Mouse (Mus musculus) layer of hippocampus, adult 11-12 months (tissue): ENCODE measurements around the gene Exoc3l.

Source experiments
- DNase-seq: peaks from one replicate; pipeline ENCODE4 v3.0.0; 2022; ENCODE audit warnings: low spot score

The Exoc3l gene

GRCm38 (mm10) chr8:105295895-105296573, at the start of gene Exoc3l:
Exoc3l (minus strand) TSS chr8:105296101.
- DNase-seq = no peak

DNA sequence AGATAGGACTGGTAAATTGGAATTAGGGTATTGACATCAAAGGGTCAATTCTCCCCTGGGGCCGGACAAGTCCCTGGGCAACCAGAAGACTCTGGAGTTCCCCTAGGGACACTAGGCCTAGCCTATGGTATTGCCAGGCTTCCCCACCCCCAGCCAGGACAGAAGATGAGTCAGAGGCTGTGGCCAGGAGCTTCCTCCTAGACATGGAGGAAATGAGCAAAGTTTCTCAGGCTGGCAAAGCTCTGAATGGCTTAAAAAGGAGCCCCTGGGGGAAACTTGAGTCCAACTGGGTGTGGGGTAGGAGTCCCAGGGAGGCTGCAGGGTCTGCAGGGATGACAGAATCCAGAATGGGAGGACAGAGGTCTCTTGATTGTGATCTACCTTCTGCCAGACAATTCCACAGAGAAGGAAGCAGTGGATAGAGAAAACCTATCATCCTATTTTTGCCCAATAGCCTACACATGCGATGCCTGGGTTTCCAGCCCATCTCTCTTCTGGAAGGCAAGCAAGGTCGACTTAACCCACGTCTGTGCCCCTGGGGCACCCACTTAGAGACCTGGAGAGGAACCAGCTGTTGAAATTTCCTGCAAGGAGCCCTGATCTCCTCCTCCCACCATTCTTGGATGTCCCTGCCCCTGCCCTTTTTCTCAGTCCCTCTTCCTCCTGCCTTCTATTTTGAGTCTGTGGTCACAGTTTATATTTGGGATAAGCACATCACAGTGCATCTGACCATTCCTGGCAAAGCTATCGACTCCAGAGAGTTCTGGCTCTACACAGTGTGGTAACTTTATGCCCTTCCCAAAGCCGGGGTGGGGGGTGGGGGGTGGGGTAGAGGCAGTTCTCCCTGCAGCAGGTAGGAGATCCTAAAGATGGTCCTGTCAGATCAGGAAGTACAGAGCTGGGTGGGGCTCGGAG, 49.4 kb upstream of the Exoc3l start:
- no peak for DNase-seq

GRCm38 (mm10) chr8:105343791-105344574, 48.1 kb upstream of the Exoc3l start:
- DNase-seq = no peak

GRCm38 (mm10) chr8:105342768-105343167, 46.9 kb upstream of the Exoc3l start:
- no peak for DNase-seq

- no peak for DNase-seq
Observed at GRCm38 (mm10) chr8:105341399-105341798, 45.5 kb upstream of the Exoc3l start.

DNA sequence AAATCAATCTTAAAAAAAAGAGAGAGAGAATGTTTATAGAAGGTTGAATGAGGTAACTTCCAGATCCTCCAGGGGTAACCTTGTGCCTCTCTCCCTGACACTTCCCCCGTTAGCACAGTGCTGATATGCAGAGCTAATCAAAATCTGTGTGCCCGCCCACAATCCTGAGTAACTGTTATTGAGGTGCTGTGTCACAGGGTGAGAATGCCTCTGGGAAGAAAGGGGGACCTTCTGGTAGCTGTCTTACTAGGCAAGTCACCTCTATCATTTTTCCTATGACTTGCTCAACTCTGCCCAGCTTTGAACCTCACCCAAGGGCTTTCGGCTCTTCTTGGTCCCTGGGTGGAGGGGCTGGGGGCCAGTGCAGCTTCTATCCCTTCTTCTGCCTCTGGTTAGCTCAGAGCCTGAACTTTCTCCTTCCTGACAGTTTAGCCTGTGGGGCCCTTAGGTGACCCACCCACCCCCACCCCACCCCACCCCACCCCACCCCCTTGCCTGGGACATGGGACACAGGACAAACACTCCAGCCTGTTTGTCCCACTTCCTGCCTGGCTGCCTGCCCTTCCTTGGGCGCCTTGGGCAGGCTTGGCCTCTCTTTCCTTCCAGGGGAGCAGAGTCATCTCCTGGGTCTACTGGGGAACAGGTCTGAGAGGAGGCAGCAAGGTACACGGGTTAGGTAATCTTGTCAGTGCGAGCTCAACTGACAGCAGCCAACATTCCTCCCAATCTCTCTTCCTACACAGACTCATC, 44.2 kb upstream of the Exoc3l start:
- DNase-seq = no peak

DNA sequence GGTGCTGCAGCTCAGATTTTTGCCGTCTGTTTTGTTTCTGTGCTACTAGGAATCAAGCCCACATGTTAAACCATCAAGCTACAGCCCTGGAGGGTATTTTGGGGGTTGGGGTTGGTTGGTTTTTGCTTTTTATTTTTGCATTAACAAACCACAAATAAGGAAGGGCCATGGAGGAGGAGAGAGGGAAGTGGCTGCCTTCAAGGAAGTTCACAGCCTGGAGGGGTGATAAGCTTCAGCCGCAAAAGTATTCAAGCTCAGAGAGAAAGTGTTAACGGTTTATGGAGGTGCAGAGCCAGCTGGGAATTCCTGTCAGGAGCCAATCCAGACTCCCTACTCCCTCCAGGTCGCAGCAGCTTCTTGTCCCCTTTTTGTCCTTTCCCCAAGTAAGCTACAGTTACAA, 43.1 kb upstream of the Exoc3l start:
- no peak for DNase-seq

DNA sequence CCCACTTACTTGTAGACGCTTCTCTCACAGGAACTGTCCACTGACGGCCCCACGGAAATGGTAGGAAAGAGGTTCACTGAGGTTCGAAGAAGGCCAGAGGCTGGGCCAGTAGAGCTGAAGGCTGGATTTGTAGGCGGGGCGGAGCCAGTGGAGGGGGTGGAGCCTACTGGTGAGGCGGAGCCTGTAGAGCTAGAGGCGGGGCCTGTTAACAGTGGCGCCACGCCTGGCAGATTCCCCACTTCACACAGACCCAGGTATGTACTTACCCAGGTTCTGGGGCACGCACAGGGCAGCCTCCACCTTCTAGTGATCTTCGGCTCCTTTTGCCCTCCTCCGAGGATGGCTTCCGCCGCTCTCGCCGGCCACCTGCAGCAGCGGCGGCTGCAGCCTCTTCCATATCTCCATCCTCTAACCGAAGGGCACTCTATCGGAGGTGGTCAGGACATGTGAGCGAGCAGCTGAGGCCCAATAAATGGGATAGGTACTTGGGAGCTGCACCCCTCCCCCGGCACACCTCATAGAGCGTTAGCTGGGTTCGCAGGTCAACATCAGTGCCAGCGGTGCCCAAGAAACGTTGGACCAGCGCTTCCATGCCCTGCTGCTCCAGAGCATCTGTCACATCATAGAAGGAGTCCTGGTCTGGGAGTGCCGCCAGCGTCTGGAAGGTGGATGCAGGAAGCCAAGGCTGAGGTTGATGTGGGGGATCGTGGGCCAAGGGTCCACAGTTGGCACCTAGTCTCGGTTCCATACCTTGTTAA, 40.7 kb upstream of the Exoc3l start:
- no peak for DNase-seq

DNA sequence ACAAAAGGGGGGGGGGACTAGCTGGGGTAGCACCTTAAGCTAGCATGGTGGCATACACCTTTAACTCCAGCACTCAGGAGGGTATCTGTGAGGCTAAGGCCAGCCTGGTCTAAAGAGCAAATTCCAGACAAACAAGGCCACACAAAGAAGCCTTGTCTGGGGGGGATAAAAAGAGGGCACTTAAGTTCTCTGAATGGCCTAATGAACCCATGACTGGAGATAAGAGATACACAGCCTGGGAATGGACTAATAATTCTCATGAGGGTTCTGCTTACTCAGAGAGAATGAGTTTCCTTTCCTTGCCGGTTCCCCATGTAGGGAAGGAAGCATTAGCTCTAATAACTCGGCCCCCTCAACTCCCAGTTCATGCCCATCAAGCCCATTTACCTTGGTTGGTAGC, 36.6 kb upstream of the Exoc3l start:
- DNase-seq = no peak

- no peak for DNase-seq
Observed at GRCm38 (mm10) chr8:105331931-105332330, 36.0 kb upstream of the Exoc3l start.

DNA sequence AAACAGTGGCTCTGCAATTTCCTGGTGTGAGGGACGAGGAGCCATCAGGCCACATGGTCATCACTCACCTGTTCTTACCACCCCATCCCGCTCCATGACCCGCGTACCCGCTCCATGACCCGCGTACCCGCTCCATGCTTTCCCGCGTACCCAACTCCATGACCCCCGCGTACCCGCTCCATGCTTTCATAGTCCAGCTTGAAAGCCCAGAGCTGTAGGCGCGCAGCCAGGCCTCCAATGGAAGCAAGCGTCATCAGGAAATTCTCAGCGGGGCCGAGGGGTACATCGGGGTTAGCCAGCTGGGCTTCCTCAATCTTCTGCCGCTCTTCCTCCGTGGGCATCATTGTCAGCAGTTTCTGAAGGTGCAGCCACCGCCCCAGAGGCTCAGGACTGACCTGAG, 35.6 kb upstream of the Exoc3l start:
- no peak for DNase-seq

- no peak for DNase-seq
Observed at GRCm38 (mm10) chr8:105330325-105330724, 34.4 kb upstream of the Exoc3l start.

- DNase-seq = no peak
Observed at GRCm38 (mm10) chr8:105326968-105327367, 31.1 kb upstream of the Exoc3l start.

GRCm38 (mm10) chr8:105326141-105326672, 30.3 kb upstream of the Exoc3l start, which contains the start of the genes Lrrc29 and Tmem208:
Lrrc29 (minus strand) TSS chr8:105326278.
Tmem208 (plus strand) TSS chr8:105326354.
- peak; percentile 97 for DNase-seq

GRCm38 (mm10) chr8:105325641-105326093, 29.8 kb upstream of the Exoc3l start:
- DNase-seq = no peak

DNA sequence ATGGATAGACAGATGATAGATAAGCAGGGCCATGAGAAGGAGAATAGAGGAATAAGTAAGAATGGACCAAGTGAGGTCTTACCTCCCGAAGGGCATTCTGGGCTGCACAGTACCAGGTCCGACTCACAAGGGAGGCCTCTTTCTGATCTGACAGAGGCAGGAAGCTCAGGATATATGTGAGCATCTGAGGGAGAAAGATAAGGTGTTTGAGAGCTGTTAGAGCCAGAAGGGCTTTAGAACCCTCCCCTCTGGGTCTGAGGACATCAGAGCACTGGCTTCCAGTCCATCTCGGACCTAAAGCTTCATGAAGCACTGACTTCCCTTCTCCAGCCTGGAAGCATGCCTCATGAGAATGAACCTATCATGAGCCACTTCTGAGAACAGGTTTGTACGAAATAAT, 27.3 kb upstream of the Exoc3l start:
- DNase-seq = no peak

GRCm38 (mm10) chr8:105318662-105319190, 22.8 kb upstream of the Exoc3l start:
- DNase-seq = no peak

GRCm38 (mm10) chr8:105317941-105318340, 22.0 kb upstream of the Exoc3l start:
- no peak for DNase-seq

- no peak for DNase-seq
Observed at GRCm38 (mm10) chr8:105315073-105315769, 19.3 kb upstream of the Exoc3l start.
